Mouse (Mus musculus): Measurements from ENCODE around the gene Spopl. TPM values are rescaled to one million over a fixed set of nuclear protein-coding genes. Genes with fewer than 3 reads are reported as not detected.
"Not testable (repeated sequence)": the region's sequence is repeated elsewhere in the genome, so short reads cannot be mapped to it uniquely, and the experiment has no call there.

Spopl gene
- polyA plus RNA-seq, 1 experiment from 2014 or later: 10.5 TPM

- Histone ChIP-seq H3K4me3 (ENCODE audit: low read depth, low read length) (no peak overlapping the region), H3K27ac (ENCODE audit: low read depth, low read length) (no peak overlapping the region), H3K4me2 (replicated peaks; ENCODE audit: low read depth, low read length) (no peak overlapping the region), H3K4me1 (replicated peaks; ENCODE audit: control insufficient read depth, insufficient read depth, low read length) (no peaks in the 10 kb centered on the region), H3K9me3 (ENCODE audit: control insufficient read depth, low read length) (no peaks in the 10 kb centered on the region), H3K36me3 (ENCODE audit: control insufficient read depth, insufficient read depth, low read length) (no peaks in the 10 kb centered on the region), H3K27me3 (ENCODE audit: control insufficient read depth, insufficient read depth, low read length) (no peaks in the 10 kb centered on the region), H3K9ac (ENCODE audit: low read depth, low read length) (no peak overlapping the region)
- DNase-seq (ENCODE audit: low spot score) (no peak), ATAC-seq (ENCODE audit: low FRiP score) (no peak)
- 91% methylated on average over 2 of the region's 2 CpGs for WGBS
Measured at GRCm38 (mm10) chr2:23565081-23565801, 6.7 kb downstream of the Spopl start.

- Histone ChIP-seq H3K36me3 (ENCODE audit: control insufficient read depth, insufficient read depth, low read length) (no peaks in the 10 kb centered on the region), H3K9ac (ENCODE audit: low read depth, low read length) (no peak overlapping the region), H3K27me3 (ENCODE audit: control insufficient read depth, insufficient read depth, low read length) (no peaks in the 10 kb centered on the region), H3K4me3 (ENCODE audit: low read depth, low read length) (no peak overlapping the region), H3K4me1 (replicated peaks; ENCODE audit: control insufficient read depth, insufficient read depth, low read length) (no peaks in the 10 kb centered on the region), H3K27ac (ENCODE audit: low read depth, low read length) (no peak overlapping the region), H3K4me2 (replicated peaks; ENCODE audit: low read depth, low read length) (no peak overlapping the region), H3K9me3 (ENCODE audit: control insufficient read depth, low read length) (no peaks in the 10 kb centered on the region)
- WGBS: 92% methylated on average over 3 of the region's 3 CpGs
- ATAC-seq (ENCODE audit: low FRiP score) (no peak), DNase-seq (ENCODE audit: low spot score) (no peak)
Measured at GRCm38 (mm10) chr2:23562898-23563297, 9.0 kb downstream of the Spopl start.

DNA sequence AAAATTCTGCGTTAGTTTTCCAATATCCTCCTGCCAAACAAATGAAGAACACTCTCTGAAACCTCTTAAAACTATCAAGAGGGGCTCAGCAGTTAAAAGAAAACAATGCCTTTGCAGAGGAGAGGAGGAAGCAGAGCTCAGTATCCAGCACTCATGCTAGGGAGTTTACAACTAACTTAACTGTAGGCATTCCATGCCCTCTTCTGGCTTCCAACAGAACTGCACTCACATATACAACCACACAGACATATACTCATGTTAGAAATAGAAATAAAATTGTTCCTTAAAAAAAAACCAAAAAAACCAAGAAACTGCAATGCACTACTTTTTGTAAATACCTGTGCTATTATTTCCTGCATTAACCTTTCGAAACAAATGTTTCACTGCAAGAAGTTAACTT lies 12.7 kb downstream of the Spopl start:
- Histone ChIP-seq H3K4me2 (replicated peaks; ENCODE audit: low read depth, low read length) (no peak overlapping the region), H3K27me3 (ENCODE audit: control insufficient read depth, insufficient read depth, low read length) (no peaks in the 10 kb centered on the region), H3K9ac (ENCODE audit: low read depth, low read length) (no peak overlapping the region), H3K4me1 (replicated peaks; ENCODE audit: control insufficient read depth, insufficient read depth, low read length) (no peaks in the 10 kb centered on the region), H3K36me3 (ENCODE audit: control insufficient read depth, insufficient read depth, low read length) (no peaks in the 10 kb centered on the region), H3K4me3 (ENCODE audit: low read depth, low read length) (no peak overlapping the region), H3K9me3 (ENCODE audit: control insufficient read depth, low read length) (no peaks in the 10 kb centered on the region), H3K27ac (ENCODE audit: low read depth, low read length) (no peak overlapping the region)
- 91% methylated on average over 2 of the region's 2 CpGs for WGBS
- DNase-seq (ENCODE audit: low spot score) (no peak), ATAC-seq (ENCODE audit: low FRiP score) (no peak)

- Histone ChIP-seq H3K36me3 (ENCODE audit: control insufficient read depth, insufficient read depth, low read length) (no peaks in the 10 kb centered on the region), H3K4me3 (ENCODE audit: low read depth, low read length) (no peak overlapping the region), H3K9ac (ENCODE audit: low read depth, low read length) (no peak overlapping the region), H3K27me3 (ENCODE audit: control insufficient read depth, insufficient read depth, low read length) (no peaks in the 10 kb centered on the region), H3K27ac (ENCODE audit: low read depth, low read length) (no peak overlapping the region), H3K4me1 (replicated peaks; ENCODE audit: control insufficient read depth, insufficient read depth, low read length) (no peaks in the 10 kb centered on the region), H3K4me2 (replicated peaks; ENCODE audit: low read depth, low read length) (no peak overlapping the region), H3K9me3 (ENCODE audit: control insufficient read depth, low read length) (no peaks in the 10 kb centered on the region)
- 40% methylated on average over 1 of the region's 1 CpGs for WGBS
- DNase-seq (ENCODE audit: low spot score) (no peak), ATAC-seq (ENCODE audit: low FRiP score) (peak; percentile 73)
Measured at GRCm38 (mm10) chr2:23551235-23551634, 20.7 kb downstream of the Spopl start.

DNA sequence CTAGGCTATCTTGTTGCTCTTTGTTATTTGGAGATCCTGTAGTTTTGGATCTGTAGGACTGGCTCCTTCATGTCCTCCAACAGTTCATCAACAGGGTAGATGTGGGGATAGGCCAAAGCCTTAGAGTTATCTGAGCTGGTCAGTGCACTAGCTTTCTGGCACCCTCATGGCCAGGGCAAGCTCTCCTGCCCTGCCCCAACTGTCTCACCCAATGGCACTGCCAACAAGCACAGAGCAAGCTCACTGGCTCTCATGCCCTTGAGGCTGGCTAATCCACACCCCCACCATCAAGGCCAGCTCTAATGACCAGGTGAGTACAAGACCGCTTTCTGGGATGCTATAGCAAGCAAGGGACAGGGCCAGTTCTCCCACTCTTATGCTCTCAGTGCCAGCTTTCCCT lies 24.7 kb downstream of the Spopl start:
- Histone ChIP-seq H3K36me3 (ENCODE audit: control insufficient read depth, insufficient read depth, low read length) (no peaks in the 10 kb centered on the region), H3K27ac (ENCODE audit: low read depth, low read length) (no peak overlapping the region), H3K4me1 (replicated peaks; ENCODE audit: control insufficient read depth, insufficient read depth, low read length) (no peaks in the 10 kb centered on the region), H3K4me3 (ENCODE audit: low read depth, low read length) (no peak overlapping the region), H3K27me3 (ENCODE audit: control insufficient read depth, insufficient read depth, low read length) (no peaks in the 10 kb centered on the region), H3K9me3 (ENCODE audit: control insufficient read depth, low read length) (no peaks in the 10 kb centered on the region), H3K4me2 (replicated peaks; ENCODE audit: low read depth, low read length) (no peak overlapping the region), H3K9ac (ENCODE audit: low read depth, low read length) (no peak overlapping the region)
- DNase-seq (ENCODE audit: low spot score) (no peak), ATAC-seq (ENCODE audit: low FRiP score) (no peak)
- 89% methylated on average over 1 of the region's 1 CpGs for WGBS

GRCm38 (mm10) chr2:23539967-23540366 lies 31.9 kb downstream of the Spopl start:
- no peaks in the 10 kb centered on the region for H3K27me3 ChIP-seq (ENCODE audit: control insufficient read depth, insufficient read depth, low read length)
- no peak overlapping the region for H3K4me2 ChIP-seq (replicated peaks; ENCODE audit: low read depth, low read length)
- DNase-seq (ENCODE audit: low spot score) (no peak), ATAC-seq (ENCODE audit: low FRiP score) (no peak)
- no peak overlapping the region for H3K27ac ChIP-seq (ENCODE audit: low read depth, low read length)
- 91% methylated on average over 4 of the region's 4 CpGs for WGBS
- no peaks in the 10 kb centered on the region for H3K9me3 ChIP-seq (ENCODE audit: control insufficient read depth, low read length)
- no peaks in the 10 kb centered on the region for H3K4me1 ChIP-seq (replicated peaks; ENCODE audit: control insufficient read depth, insufficient read depth, low read length)
- no peak overlapping the region for H3K9ac ChIP-seq (ENCODE audit: low read depth, low read length)
- H3K36me3 ChIP-seq (ENCODE audit: control insufficient read depth, insufficient read depth, low read length): no peaks in the 10 kb centered on the region
- no peak overlapping the region for H3K4me3 ChIP-seq (ENCODE audit: low read depth, low read length)

DNA sequence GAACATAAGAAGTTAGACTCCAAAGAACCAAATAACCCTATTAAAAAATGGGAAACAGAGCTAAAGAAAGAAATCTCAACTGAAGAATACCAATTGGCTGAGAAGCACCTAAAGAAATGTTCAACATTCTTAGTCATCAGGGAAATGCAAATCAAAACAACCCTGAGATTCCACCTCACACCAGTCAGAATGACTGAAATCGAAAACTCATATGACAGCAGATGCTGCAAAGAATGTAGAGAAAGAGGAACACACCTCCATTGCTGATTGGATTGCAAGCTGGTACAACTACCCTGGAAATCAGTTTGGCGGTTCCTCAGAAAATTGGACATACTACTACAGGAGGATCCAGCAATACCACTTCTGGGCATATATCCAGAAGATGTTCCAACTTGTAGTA lies 44.2 kb downstream of the Spopl start:
- H3K4me1 ChIP-seq (replicated peaks; ENCODE audit: control insufficient read depth, insufficient read depth, low read length); H3K9me3 ChIP-seq (ENCODE audit: control insufficient read depth, low read length); H3K36me3 ChIP-seq (ENCODE audit: control insufficient read depth, insufficient read depth, low read length): not testable (repeated sequence)

GRCm38 (mm10) chr2:23505141-23505540 lies 66.8 kb downstream of the Spopl start:
- no peaks in the 10 kb centered on the region for H3K9me3 ChIP-seq (ENCODE audit: control insufficient read depth, low read length)
- no peaks in the 10 kb centered on the region for H3K36me3 ChIP-seq (ENCODE audit: control insufficient read depth, insufficient read depth, low read length)
- H3K4me2 ChIP-seq (replicated peaks; ENCODE audit: low read depth, low read length): no peak overlapping the region
- no peak overlapping the region for H3K9ac ChIP-seq (ENCODE audit: low read depth, low read length)
- no peaks in the 10 kb centered on the region for H3K4me1 ChIP-seq (replicated peaks; ENCODE audit: control insufficient read depth, insufficient read depth, low read length)
- whole genome bisulfite sequencing: 95% methylated on average over 3 of the region's 3 CpGs
- no peaks in the 10 kb centered on the region for H3K27me3 ChIP-seq (ENCODE audit: control insufficient read depth, insufficient read depth, low read length)
- no peak overlapping the region for H3K27ac ChIP-seq (ENCODE audit: low read depth, low read length)
- no peak for DNase-seq (ENCODE audit: low spot score)
- H3K4me3 ChIP-seq (ENCODE audit: low read depth, low read length): no peak overlapping the region
- ATAC-seq (ENCODE audit: low FRiP score): no peak

More for the DNA sequence above, 44.2 kb downstream of the Spopl start:
- H3K27me3 ChIP-seq (ENCODE audit: control insufficient read depth, insufficient read depth, low read length); H3K4me3 ChIP-seq (ENCODE audit: low read depth, low read length); DNase-seq (ENCODE audit: low spot score); H3K9ac ChIP-seq (ENCODE audit: low read depth, low read length); ATAC-seq (ENCODE audit: low FRiP score); H3K4me2 ChIP-seq (replicated peaks; ENCODE audit: low read depth, low read length); H3K27ac ChIP-seq (ENCODE audit: low read depth, low read length): not testable (repeated sequence)
- 92% methylated on average over 2 of the region's 2 CpGs for WGBS

DNA sequence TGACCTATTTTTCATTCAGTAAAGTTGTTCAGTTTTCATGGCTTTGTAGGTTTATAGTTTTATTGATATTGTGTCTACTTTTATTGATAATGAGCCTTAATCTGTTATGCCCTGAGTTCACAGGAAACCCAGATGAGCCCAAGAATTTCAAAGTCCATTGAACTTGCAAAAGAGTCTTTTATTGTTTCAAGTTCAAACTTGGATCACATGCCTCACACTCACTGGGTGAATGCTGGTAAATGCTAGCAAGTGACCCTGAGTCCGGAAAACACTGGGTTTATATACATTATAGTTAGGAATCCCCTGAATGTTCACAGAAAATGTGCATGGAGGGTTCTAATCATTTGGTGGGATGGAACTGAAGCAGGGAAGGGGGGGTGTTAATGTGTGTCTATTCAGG lies 90.2 kb downstream of the Spopl start:
- H3K27me3 ChIP-seq (ENCODE audit: control insufficient read depth, insufficient read depth, low read length): no peaks in the 10 kb centered on the region
- no peaks in the 10 kb centered on the region for H3K4me1 ChIP-seq (replicated peaks; ENCODE audit: control insufficient read depth, insufficient read depth, low read length)
- no peak overlapping the region for H3K9ac ChIP-seq (ENCODE audit: low read depth, low read length)
- WGBS: 88% methylated on average over 1 of the region's 1 CpGs
- no peak overlapping the region for H3K4me2 ChIP-seq (replicated peaks; ENCODE audit: low read depth, low read length)
- no peaks in the 10 kb centered on the region for H3K36me3 ChIP-seq (ENCODE audit: control insufficient read depth, insufficient read depth, low read length)
- DNase-seq (ENCODE audit: low spot score) (no peak), ATAC-seq (ENCODE audit: low FRiP score) (no peak)
- no peak overlapping the region for H3K27ac ChIP-seq (ENCODE audit: low read depth, low read length)
- H3K9me3 ChIP-seq (ENCODE audit: control insufficient read depth, low read length): no peaks in the 10 kb centered on the region
- H3K4me3 ChIP-seq (ENCODE audit: low read depth, low read length): no peak overlapping the region

All from hindbrain, embryonic 11.5 days (tissue).